Mouse (Mus musculus): ENCODE results near the gene Usp51. TPM values are rescaled to one million over a fixed set of nuclear protein-coding genes. Genes with fewer than 3 reads are reported as not detected.
A peak's percentile ranks its signal among the peaks of the same experiment; 100 is the strongest.
"Not testable (repeated sequence)": the region's sequence is repeated elsewhere in the genome, so short reads cannot be mapped to it uniquely, and the experiment has no call there.

Usp51 gene
- polyA plus RNA-seq (2015; fragmentation: Nextera tagmentation; extraction: Ambion mirVana): 2.2 and 2.6 TPM in 2 replicates

DNA sequence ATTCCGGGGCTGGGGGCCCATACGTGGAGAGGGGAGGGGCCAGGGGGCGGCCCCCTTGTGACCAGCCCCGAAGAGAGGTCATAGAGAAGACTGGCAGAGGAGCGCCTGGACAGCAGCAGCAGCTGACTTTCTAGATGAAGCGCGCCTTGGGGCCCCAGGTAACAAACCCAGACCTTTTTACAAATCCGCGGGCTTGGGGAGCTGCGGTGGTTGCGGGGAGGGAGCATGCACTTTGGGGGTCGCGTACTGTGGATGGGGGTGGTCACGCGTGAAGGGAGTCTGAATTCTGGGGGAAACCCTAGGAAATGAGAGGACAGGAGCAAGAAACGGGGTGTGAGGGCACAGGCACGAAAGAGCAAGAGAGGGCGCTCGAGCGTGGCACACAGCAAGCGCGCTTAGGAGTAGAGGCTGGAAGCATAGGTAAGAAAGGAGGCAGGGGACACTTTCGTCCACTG is at the start of gene Usp51:
TSS of gene Usp51 (plus strand) at position 83 of the 455 bp plus-strand sequence.
- H3K9me3 ChIP-seq: no peaks in the 10 kb centered on the region
- 23% methylated on average over 23 of the region's 23 CpGs for WGBS
- ATAC-seq (replicated peaks): peak; percentile 86
- H3K27ac ChIP-seq (replicated peaks): peak within 1 kb of the TSS; percentile 81
- H3K9ac ChIP-seq (replicated peaks): peak within 1 kb of the TSS; percentile 65
- peak within 1 kb of the TSS; percentile 57 for H3K4me3 ChIP-seq
- H3K27me3 ChIP-seq: no peaks in the 10 kb centered on the region
- H3K4me2 ChIP-seq (replicated peaks): peak within 1 kb of the TSS; percentile 63
- no peaks in the 10 kb centered on the region for H3K36me3 ChIP-seq
- no peaks in the 10 kb centered on the region for H3K4me1 ChIP-seq

DNA sequence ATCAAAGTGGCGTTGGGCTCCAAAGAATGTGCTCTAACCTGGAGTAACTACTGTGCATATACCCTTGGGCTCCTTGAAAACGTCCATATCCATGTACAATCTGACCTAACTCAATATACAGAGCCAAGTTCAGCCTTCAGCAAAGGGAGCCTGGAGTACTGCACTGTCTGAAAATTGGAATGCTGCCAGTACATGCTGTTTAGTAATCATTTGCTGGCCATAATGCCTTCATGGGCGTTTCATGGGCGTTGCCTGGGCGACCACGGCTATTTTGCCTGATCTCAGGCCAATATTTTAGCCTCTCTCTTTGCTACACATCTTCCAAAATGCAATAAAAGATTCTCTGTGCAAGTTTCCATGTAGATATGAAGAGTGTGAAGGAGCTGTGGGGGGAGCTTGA is 36.7 kb upstream of the Usp51 start:
- Histone ChIP-seq H3K9me3 (no peaks in the 10 kb centered on the region), H3K27ac (replicated peaks) (no peak overlapping the region), H3K4me1 (peaks cover 4% of the 10 kb centered on the region; the same call in 1 of the 2 replicates), H3K4me2 (replicated peaks) (no peak overlapping the region), H3K27me3 (no peaks in the 10 kb centered on the region), H3K36me3 (no peaks in the 10 kb centered on the region), H3K9ac (replicated peaks) (no peak overlapping the region), H3K4me3 (no peak overlapping the region)
- no peak for ATAC-seq (replicated peaks)
- WGBS: 43% methylated on average over 6 of the region's 6 CpGs

DNA sequence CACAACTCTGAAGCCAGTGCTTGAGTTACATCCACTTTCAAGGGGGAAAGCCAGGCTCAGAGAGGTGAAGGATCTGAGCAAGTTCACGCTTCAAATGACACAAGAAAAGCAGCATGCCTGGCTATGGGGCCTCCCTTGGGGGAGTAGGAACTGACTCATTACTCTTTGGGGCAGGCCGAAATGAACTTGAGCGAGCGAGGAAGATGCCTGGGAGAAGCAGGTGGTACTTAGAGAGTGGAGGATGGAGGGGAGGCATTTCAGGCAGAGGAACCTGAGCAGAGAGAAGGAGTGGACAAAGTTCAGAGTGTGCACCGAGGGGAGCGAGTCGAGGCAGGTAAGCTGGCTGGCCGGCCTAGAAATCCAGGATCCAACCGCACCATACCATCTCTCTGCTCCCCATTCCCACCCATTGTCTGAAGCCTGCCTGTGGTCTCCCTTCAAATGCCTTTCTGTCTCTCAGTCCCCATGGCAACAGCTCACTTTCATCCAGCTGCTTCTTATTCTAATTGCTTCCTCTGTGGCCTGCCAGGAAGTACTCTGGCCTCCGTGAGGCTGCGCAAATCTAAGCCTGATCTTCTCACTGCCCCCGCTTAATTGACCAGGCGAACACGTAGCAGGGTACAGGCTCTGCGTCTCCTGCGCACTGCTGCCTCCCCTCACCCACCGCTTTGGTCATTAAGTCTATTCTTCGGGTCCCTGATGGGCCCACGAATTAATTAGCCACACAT is 32.6 kb upstream of the Usp51 start:
- H3K9me3 ChIP-seq; H3K4me1 ChIP-seq; H3K9ac ChIP-seq (replicated peaks); H3K27me3 ChIP-seq; H3K4me3 ChIP-seq; H3K36me3 ChIP-seq: not testable (repeated sequence)
- 13% methylated on average over 5 of the region's 19 CpGs for WGBS
- Histone ChIP-seq H3K27ac (replicated peaks) (peak overlapping the region; percentile 83; the same call in 1 of the 2 replicates), H3K4me2 (replicated peaks) (peak overlapping the region; percentile 26; the same call in 1 of the 2 replicates)
- ATAC-seq (replicated peaks): peak; percentile 97

DNA sequence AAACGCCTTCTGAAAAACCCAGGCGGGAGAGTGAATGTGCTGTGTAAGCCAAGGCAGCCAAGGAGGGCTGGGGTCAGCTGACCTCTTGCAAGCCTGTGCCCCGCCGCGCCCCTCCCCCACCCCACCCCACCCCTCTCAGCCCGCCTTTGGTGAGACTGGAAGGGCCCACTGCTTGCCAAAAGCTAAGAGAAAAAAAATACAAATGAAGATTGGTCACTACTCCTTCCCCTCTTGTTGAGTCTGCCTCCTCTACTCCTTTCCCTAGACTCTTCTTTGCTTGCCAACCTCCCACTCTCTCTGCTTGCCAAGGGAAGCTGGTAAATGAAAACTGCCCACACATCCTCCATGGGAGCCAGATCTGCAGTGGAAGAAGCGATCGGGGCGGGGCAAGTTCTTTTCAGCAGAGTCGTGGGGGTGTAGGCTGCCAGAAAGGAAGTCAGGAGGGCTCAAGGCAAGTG is 32.0 kb upstream of the Usp51 start:
- Histone ChIP-seq H3K9me3 (no peaks in the 10 kb centered on the region), H3K36me3 (no peaks in the 10 kb centered on the region), H3K9ac (replicated peaks) (no peak overlapping the region), H3K27me3 (no peaks in the 10 kb centered on the region), H3K4me3 (no peak overlapping the region), H3K27ac (replicated peaks) (peak overlapping the region; percentile 83), H3K4me2 (replicated peaks) (peak overlapping the region; percentile 26), H3K4me1 (peaks cover 9% of the 10 kb centered on the region; the same call in 1 of the 2 replicates)
- 25% methylated on average over 7 of the region's 10 CpGs for WGBS
- no peak; the same call in 1 of the 2 replicates for ATAC-seq (replicated peaks)

DNA sequence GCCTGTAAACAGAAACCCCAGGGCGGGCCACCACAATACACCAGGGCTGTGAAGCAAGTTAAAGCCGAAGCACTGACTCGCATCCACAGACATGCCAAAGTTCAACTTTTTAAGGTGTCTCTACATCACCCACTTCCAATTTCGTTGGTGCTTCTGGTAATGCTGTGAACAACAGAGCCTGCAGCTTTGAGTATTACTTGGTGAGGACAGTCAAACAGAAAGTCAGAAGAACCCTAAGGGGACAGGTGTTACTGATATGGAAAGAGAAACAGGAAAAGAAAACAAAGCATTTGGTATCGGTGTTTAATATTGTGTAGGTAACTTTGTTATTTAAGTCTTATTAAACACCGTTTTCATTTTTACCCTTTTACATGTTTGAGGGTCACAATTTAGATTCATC is 29.7 kb upstream of the Usp51 start:
- Histone ChIP-seq H3K4me2 (replicated peaks) (no peak overlapping the region), H3K9ac (replicated peaks) (no peak overlapping the region), H3K4me3 (no peak overlapping the region), H3K9me3 (no peaks in the 10 kb centered on the region), H3K36me3 (no peaks in the 10 kb centered on the region), H3K27me3 (no peaks in the 10 kb centered on the region), H3K27ac (replicated peaks) (no peak overlapping the region), H3K4me1 (peaks cover 9% of the 10 kb centered on the region; the same call in 1 of the 2 replicates)
- WGBS: 95% methylated on average over 6 of the region's 6 CpGs
- no peak for ATAC-seq (replicated peaks)

DNA sequence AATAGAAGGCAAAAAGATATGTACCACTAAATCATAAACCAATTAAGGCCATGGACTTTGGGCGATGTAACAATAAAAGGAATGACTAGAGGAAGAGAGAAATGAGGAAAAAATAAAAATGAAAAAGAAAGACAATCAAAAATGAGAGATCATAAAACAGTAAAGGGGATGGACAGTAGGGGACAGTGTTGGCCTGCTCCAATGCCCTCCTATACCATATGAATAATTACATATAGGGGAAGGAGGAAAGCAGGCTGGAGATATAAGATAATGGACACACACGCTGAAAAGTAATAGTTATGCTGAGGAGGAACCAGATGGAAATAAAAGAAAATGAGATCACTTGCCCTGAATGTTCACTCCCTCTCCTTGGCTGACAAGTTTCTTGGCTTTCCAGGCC is 21.3 kb upstream of the Usp51 start:
- no peaks in the 10 kb centered on the region for H3K36me3 ChIP-seq
- no peaks in the 10 kb centered on the region for H3K4me1 ChIP-seq
- H3K4me3 ChIP-seq: no peak overlapping the region
- WGBS: 74% methylated on average over 2 of the region's 2 CpGs
- no peak for ATAC-seq (replicated peaks)
- H3K9me3 ChIP-seq: no peaks in the 10 kb centered on the region
- H3K27me3 ChIP-seq: no peaks in the 10 kb centered on the region
- H3K27ac ChIP-seq (replicated peaks): no peak overlapping the region
- H3K4me2 ChIP-seq (replicated peaks): no peak overlapping the region
- no peak overlapping the region for H3K9ac ChIP-seq (replicated peaks)

DNA sequence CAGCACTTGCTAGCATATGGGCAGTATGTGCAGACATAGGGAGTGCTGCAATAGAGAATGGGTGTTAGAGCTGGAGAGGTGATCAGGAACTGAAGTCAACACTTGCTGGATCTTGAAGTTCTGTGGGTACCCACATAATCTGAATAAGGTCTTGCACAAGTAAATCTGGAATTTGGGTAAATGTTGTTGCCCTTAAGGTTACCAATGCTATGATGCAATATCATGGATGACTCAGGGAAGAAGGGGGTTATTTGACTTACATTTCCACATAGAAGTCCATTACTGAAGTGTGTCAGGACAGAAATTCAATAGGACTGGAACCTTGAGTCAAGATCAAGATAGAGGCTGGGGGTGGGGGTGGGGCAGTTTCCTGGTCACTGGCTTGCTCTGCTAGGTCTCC is 16.4 kb upstream of the Usp51 start:
- ATAC-seq (replicated peaks); H3K9ac ChIP-seq (replicated peaks); H3K9me3 ChIP-seq; H3K27me3 ChIP-seq; H3K27ac ChIP-seq (replicated peaks); H3K36me3 ChIP-seq; H3K4me1 ChIP-seq; H3K4me3 ChIP-seq; H3K4me2 ChIP-seq (replicated peaks): not testable (repeated sequence)

DNA sequence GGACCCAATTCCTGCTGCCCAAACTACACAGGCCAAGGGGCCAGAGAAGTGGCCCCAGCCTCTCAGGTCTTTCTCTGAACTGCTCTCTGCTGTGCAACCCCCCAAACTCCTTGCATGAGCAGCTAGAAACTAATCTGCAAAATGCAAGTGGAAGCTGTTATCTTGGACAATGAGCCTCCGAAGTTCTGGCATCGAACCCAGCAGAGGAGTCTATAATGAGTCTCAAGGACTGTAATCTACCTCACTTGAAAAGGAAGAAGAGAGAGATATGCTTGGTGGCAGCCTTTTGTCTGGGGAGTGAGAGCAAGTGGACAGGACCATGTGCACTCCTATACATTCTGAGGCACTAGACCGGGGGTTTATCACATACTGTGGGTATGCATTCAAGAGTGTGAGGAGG is 10.2 kb upstream of the Usp51 start:
- WGBS: no CpG with 5 or more reads among the region's 3 CpGs
- not testable (repeated sequence) for H3K4me1 ChIP-seq

DNA sequence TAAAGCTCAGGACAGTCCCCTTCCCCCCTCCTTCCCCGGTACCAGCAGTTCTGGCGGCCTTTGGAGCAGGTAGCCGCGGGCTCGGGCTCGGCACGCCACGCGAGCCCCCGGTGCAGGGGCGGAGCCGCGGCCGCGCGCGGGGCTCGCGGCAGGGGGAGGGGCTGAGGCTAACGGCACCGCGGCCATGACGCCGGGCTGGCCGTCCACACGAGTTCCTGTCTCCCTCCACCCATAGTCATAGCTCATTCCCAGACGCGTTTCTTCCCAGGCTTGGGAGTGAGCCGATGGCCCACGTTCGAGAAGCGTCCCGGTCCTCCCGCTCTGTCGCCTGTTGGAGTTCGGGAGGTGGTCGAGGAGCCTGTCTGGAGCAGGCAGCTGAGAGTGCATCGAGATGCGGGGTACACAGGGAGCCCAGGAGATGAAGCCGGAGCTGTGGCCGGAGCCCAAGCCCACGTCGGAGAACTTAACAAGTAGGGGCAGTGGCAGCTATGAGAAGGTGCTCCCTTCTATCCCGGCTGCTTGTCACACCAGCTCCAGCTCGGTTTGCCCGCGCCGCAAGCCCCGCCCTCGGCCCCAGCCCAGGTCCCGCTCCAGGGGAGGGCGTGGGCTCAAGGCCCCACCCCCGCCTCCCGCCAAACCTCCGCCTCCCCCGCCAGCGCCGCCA is 884 bp downstream of the Usp51 start:
- Histone ChIP-seq H3K36me3 (no peaks in the 10 kb centered on the region), H3K4me2 (replicated peaks) (peak overlapping the region; percentile 63), H3K9me3 (no peaks in the 10 kb centered on the region), H3K9ac (replicated peaks) (peak overlapping the region; percentile 65), H3K4me3 (peak overlapping the region; percentile 57), H3K27ac (replicated peaks) (peak overlapping the region; percentile 81), H3K27me3 (no peaks in the 10 kb centered on the region), H3K4me1 (no peaks in the 10 kb centered on the region)
- WGBS: 16% methylated on average over 40 of the region's 58 CpGs
- peak; percentile 91 for ATAC-seq (replicated peaks)

More for the DNA sequence above, 10.2 kb upstream of the Usp51 start:
- not testable (repeated sequence) for H3K27ac ChIP-seq (replicated peaks); H3K27me3 ChIP-seq; ATAC-seq (replicated peaks); H3K9ac ChIP-seq (replicated peaks); H3K9me3 ChIP-seq; H3K4me3 ChIP-seq; H3K4me2 ChIP-seq (replicated peaks); H3K36me3 ChIP-seq

DNA sequence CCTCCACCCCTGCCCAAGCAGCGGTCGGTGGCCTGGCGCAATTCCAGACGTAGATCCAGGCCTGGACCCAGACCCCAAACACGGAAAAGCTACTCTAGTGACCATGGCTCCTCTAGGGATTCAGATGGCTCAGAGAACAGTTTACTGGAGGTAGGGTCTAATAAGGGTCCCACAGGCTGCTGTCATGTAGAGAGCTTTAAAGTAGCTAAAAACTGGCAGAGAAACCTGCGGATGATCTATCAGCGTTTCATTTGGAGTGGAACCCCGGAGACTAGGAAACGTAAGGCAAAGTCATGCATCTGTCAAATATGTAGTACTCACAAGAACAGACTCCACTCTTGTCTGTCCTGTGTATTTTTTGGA is 1.4 kb downstream of the Usp51 start:
- no peaks in the 10 kb centered on the region for H3K9me3 ChIP-seq
- 23% methylated on average over 9 of the region's 9 CpGs for WGBS
- no peak for ATAC-seq (replicated peaks)

DNA sequence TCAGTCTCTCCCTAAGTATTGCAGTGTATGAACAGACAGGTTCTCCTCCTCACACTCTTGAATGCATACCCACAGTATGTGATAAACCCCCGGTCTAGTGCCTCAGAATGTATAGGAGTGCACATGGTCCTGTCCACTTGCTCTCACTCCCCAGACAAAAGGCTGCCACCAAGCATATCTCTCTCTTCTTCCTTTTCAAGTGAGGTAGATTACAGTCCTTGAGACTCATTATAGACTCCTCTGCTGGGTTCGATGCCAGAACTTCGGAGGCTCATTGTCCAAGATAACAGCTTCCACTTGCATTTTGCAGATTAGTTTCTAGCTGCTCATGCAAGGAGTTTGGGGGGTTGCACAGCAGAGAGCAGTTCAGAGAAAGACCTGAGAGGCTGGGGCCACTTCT is 19.0 kb downstream of the Usp51 start:
- not testable (repeated sequence) for H3K9me3 ChIP-seq; H3K4me1 ChIP-seq; H3K27ac ChIP-seq (replicated peaks); H3K36me3 ChIP-seq; H3K9ac ChIP-seq (replicated peaks); H3K4me3 ChIP-seq; H3K4me2 ChIP-seq (replicated peaks); H3K27me3 ChIP-seq; ATAC-seq (replicated peaks)
- no CpG with 5 or more reads among the region's 3 CpGs for WGBS

More for the DNA sequence above, 1.4 kb downstream of the Usp51 start:
- peak overlapping the region; percentile 81 for H3K27ac ChIP-seq (replicated peaks)
- peak overlapping the region; percentile 57 for H3K4me3 ChIP-seq
- H3K4me2 ChIP-seq (replicated peaks): peak overlapping the region; percentile 63
- no peaks in the 10 kb centered on the region for H3K4me1 ChIP-seq
- H3K27me3 ChIP-seq: no peaks in the 10 kb centered on the region
- no peaks in the 10 kb centered on the region for H3K36me3 ChIP-seq
- peak overlapping the region; percentile 65 for H3K9ac ChIP-seq (replicated peaks)

DNA sequence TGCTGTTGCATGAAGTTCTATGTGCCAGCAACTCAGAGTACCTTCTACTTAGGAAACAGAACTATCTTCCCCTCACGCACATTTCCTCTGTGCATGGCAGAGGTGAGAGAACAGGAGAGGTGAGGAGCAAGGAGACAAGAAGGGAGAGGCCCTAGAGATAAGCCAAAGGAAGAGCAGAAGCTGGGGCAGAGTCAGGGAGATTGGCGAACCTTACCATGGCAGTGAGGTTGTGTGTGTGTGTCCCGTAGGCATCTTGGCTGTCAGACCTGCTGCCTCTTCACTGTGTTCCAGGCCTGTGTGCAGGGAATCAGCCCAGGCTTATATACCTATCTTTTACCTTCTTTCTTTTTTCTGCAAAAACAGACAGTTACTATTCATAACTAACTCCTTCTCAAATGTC is 19.4 kb downstream of the Usp51 start:
- WGBS: 78% methylated on average over 3 of the region's 3 CpGs
- H3K27ac ChIP-seq (replicated peaks); H3K4me1 ChIP-seq; H3K4me2 ChIP-seq (replicated peaks); H3K27me3 ChIP-seq; H3K9me3 ChIP-seq; H3K9ac ChIP-seq (replicated peaks); H3K4me3 ChIP-seq; ATAC-seq (replicated peaks); H3K36me3 ChIP-seq: not testable (repeated sequence)

All from forebrain, embryonic 15.5 days (tissue).